Mouse (Mus musculus) embryo, embryonic 11.5 days (tissue): ENCODE results near the gene Capg.
A peak's percentile ranks its signal among the peaks of the same experiment; 100 is the strongest.

ENCODE experiments used
- DNase-seq: peaks from one replicate; pipeline ENCODE4 v3.0.0-alpha.2; 2012; ENCODE audit warnings: low read depth, low spot score

Gene Capg

DNA sequence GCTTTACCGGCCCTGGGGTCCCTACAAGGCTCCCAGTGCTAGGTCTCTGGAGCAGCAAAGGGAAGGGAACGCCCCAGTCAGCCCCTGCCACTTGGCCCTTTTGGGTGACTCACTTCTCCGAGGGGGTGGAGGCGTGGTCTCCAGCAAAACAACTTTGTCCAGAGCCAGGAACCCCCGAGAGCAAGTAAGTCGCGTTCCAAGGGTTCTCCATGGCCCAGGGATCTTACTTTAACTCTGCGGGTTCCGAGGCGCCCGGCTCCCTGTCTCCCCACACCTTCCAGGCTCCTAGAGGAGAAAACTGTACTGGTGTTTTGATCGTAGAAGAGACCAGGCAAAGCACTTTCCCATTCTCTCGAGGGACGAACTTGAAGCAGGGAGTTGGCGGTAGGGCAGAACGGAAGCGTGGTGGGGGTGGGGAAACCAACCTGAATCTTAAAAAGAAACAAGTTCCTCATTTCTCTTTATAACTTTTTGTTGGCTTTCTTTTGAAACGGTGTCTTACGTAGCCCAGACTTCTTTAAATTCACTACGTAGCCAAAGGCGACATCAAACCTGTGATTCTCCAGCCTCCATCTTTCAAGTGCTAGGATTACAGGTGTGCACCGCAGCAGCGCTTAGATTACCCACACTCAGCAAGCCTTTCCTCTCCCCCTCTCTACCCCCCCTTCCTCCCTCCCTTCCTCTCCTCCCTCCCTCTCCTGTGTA is at the start of gene Capg:
Gene Capg (plus strand): TSS at position 109 of the 705 bp plus-strand sequence.
- DNase-seq = no peak

DNA sequence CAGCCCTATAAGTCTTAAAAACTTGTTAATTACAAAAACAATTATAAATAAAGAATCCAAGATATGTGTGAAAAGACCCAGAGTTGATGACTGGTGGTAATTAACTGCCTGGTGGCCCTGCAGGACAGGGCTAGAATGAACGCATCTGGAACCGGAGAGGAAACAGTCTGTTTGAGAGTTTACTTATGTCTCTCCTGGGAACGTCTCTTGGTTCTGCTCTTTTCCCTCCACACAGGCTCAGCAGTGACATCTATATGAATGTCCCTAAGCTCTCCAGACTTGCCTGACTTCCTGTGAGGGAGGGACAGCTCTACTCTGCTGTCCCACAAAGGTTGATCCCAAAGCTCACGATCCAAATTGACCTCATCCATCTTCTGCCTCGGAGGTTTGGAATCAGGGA is 45.2 kb upstream of the Capg start:
- DNase-seq = no peak

DNA sequence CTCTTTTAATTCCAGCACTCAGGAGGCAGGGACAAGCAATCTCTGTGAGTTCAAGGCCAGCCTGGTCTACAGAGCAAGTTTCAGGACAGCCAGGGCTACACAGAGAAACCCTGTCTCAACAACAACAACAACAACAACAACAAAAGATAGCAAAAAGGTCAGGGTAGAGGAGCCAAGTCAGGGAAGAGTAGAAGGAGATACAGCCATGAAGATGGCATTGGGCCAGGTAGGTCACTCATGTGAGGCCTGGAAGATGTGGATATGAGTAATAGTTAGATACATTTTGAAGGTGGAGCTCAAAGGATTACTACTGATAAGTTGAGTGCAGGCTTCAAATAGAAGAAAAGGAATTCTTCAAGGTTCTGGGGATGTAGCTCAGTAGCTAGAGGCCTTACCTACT is 40.9 kb upstream of the Capg start:
- DNase-seq = no peak

GRCm38 (mm10) chr6:72503939-72504338 is 40.3 kb upstream of the Capg start:
- no peak for DNase-seq

- DNase-seq = no peak
Measured at GRCm38 (mm10) chr6:72506104-72506503, 38.1 kb upstream of the Capg start.

GRCm38 (mm10) chr6:72508596-72508995 is 35.6 kb upstream of the Capg start:
- no peak for DNase-seq

DNA sequence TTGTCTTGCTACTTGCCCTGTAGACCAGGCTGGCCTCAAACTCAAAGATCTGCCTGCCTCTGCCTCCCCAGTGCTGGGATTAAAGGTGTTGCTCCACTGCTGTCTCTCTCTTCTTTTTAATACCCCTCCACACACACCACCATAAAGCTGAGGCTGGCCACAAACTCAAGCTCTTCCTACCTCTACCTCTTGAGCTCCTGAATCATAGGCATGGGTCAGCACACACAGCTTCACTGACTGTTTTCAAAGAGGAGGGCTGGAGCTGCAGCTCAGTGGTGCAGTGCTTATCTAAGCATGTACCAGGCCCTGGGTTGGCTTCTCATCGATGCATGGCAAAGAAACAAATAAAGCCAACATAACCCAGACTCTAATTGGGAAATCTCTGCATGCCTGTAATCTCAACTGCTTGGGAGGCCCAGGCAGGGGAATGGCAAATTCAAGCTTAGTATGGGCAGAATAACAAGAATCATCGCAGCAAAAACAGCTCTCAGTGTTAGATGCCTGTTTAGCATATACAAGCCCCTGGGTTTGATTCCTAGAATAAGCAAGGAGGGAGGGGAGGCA is 34.2 kb upstream of the Capg start:
- no peak for DNase-seq

DNA sequence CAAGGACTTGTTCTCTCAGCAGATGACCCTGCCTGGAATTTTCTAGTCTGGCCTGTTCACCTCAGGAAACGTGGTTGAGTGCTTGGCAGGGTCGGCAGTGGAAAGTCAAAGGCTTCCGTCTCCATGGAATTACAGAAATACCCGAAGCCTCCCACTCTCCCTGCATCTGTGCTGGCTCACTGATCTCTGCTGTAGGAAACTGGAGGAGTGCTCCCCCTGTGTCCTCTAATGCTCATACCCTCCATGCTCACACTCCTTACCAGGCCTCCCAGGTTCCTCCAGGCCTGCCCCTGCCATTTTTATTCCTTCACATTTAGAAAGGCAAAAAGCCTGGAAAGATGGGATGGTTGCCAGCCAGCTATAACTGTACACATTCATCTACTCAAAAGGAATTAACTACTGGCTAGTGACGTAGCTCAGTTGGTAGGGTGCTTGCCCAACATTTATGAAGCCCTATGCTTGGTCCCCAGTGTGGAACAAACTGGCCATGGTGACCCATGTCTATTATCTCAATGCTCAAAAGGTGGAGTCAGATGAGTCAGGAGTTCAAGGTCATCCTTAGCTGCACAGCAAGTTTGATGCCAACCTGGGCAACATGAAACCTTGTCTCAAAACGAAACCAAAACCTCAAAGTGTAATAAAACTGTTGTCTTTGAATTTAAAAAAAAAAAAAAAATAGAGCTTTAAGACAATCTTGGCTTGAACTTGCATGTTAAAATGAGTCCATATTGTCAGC is 33.3 kb upstream of the Capg start:
- no peak for DNase-seq

DNA sequence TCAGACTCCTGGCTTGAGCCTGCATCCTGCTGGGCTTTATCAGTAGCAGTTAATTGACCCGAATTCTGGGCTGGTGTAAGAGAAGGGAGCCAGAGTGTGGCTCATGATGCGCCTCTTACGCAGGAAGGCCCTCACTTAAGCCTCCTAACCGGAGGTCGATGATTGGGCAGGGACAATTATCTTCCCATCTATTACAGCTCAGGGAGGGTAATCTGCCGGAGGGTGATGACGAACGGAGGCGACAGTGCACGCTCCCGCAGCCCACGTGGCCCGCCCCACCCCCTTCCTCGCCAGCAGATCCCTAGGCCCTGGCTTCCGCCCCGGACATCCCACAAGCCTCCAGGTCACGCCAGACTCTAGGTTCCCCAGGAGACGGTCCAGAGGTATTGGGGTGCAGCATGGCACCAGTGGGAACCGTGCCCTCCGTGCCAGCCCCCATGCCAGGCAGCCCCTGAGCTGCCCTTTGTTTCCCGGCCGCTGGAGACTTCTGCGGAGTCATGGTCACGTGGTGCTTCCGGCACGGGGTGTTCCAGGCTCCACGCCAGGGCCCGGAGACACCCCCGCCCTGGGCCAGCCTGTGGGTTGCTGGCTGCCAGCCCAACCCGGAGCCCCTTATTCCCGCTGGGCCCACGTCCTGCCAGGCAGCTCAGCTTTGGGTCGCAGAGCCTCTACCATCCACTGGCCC is 31.7 kb upstream of the Capg start:
- peak; percentile 72 for DNase-seq

- no peak for DNase-seq
Measured at GRCm38 (mm10) chr6:72513071-72513440, 31.1 kb upstream of the Capg start.

GRCm38 (mm10) chr6:72515644-72516043 is 28.5 kb upstream of the Capg start:
- DNase-seq = no peak

DNA sequence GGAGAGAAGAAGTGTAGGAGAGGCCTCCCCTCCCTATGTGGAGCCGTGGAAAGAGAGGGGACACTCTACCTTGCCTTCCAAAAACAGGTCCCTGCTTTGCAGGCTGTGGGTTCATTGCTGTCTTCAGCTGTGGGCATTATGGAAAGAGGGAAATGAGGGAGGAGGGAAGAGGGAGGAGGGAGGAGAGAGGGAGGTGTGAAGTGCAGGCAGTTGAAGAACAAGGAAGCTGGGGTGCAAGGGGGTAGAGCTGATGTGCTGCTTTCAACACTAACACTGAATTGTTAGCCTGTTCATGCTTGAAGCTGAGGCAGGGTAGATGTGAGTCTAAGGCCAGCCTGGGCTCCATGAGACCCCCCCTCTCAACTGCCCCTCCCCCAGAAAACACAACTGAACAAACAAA is 25.3 kb upstream of the Capg start:
- DNase-seq = no peak

DNA sequence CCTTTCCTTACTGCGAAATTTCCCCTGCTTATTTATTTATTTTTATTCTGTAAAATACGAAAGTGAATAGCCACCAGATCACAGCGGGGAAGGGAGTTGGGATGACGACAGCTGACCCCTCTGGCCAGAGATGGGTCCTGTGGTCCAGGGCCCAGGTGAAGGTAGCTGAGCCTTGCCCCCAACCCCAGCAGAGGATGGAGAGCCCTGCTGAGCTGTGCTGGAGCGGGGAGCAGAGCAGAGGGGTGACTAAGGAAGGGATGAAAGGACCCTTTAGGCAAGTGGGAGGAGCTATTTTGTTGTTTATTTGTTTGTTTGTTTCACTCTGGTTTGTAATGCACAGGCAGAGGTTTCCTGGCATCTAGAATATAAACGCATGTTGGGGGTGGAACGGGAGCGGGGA is 24.9 kb upstream of the Capg start:
- DNase-seq = no peak

GRCm38 (mm10) chr6:72519892-72520663 is 24.1 kb upstream of the Capg start:
- DNase-seq = peak; percentile 44

DNA sequence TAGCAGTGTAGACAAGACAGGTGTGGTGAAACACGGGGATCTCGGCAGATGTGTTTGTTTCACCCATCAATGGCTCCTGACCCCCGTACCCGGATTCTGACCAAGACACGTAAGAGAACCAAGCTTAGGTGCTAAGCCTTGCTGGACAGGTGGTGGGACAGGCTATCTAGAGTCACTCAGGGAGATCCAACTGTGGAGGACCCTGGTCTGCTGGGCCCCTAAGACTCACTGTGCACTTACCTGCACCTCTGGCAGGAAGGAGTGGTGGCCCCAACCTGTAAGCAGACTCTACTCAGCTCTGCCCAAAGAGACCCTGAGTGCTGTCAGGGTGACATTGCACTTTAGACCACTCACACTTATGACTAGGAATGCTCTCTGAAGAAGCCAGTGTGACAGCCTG is 23.3 kb upstream of the Capg start:
- DNase-seq = no peak

- DNase-seq = no peak
Measured at GRCm38 (mm10) chr6:72521607-72522006, 22.6 kb upstream of the Capg start, which contains the start of gene Sh2d6. Gene Sh2d6 (minus strand): TSS chr6:72521707.

DNA sequence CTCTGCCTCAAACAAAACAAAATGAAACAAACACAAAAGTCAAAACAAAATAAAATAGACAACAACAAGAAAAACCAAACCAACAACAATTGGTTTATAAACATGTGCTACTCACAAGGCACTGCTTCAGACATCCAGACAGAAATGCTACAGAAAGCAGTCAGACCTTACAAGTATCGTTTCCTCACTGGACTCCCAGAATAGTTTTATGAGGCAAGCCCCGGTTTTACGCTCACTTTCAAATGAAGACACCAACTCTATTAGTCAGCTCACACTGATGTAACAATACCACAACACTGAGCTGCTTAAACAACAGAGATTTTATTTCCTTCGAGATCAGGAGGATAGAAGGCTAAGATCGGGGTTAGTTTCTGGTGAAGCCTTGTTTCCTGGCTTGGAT is 21.9 kb upstream of the Capg start:
- DNase-seq = no peak

- DNase-seq = no peak
Measured at GRCm38 (mm10) chr6:72523222-72523621, 21.0 kb upstream of the Capg start.

DNA sequence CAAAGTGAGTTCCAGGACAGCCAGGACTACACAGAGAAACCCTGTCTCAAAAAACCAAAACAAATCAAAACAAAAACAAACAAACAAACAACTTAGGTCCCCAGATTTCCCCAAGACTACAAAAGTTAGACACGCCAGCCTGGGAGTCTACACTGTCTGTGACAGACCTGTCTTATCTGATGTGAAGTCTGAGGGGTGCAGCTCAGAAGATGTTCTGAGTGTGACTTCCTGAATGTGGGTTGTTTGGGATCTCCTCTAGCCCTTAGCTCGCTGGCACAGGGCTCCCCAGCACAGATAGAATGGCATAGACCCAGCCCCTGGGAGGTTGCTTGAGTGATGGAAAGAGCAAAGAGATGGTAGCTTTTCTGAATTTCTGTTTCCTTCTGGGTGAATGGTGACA is 20.0 kb upstream of the Capg start:
- no peak for DNase-seq

DNA sequence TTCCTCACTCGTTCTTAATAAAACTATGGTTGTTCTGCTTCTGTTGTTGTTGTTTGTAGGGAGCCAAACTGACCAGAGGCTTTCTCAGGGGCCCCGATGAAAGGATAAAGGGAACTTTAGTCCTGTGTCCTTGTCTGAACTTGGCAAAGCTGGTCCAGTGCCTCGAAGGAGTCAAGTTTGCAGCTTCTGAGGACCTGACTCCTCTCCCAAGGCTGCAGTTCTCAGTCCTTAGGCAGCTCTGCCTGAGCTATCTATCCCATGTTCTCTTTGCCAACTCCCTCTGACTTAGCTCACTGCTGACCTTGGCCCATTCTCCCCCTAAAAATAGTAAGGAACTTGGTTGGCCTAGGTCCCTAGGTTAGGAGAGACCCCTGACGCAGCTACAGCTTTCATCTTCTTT is 17.1 kb upstream of the Capg start:
- no peak for DNase-seq

GRCm38 (mm10) chr6:72528410-72529151 is 15.6 kb upstream of the Capg start:
- DNase-seq = no peak
